Mouse (Mus musculus): ENCODE data around the gene Khnyn.

The Khnyn gene

GRCm38 (mm10) chr14:55884713-55885113 is at the start of gene Khnyn:
Gene Khnyn (plus strand): TSS chr14:55884947.
- peak; percentile 93 for DNase-seq

GRCm38 (mm10) chr14:55838312-55838711 is 46.4 kb upstream of the Khnyn start:
- DNase-seq: no peak

- no peak for DNase-seq
These were observed 46.0 kb upstream of the Khnyn start for GRCm38 (mm10) chr14:55838740-55839139.

- DNase-seq: no peak
These were observed 43.8 kb upstream of the Khnyn start for GRCm38 (mm10) chr14:55840853-55841366.

- DNase-seq: no peak
These were observed 42.0 kb upstream of the Khnyn start for GRCm38 (mm10) chr14:55842794-55843193.

GRCm38 (mm10) chr14:55845506-55846294 is 39.0 kb upstream of the Khnyn start:
- DNase-seq: no peak

GRCm38 (mm10) chr14:55850885-55851284 is 33.9 kb upstream of the Khnyn start:
- no peak for DNase-seq

- no peak for DNase-seq
These were observed 31.8 kb upstream of the Khnyn start for GRCm38 (mm10) chr14:55852646-55853551.

GRCm38 (mm10) chr14:55853621-55854285 is 31.0 kb upstream of the Khnyn start, which contains the start of gene Nynrin:
Gene Nynrin (plus strand): TSS chr14:55854010.
- DNase-seq: no peak

- DNase-seq: no peak
These were observed 30.2 kb upstream of the Khnyn start for GRCm38 (mm10) chr14:55854406-55855100.

- DNase-seq: no peak
These were observed 29.6 kb upstream of the Khnyn start for GRCm38 (mm10) chr14:55855101-55855561.

GRCm38 (mm10) chr14:55857588-55857987 is 27.2 kb upstream of the Khnyn start:
- no peak for DNase-seq

GRCm38 (mm10) chr14:55862186-55862585 is 22.6 kb upstream of the Khnyn start:
- DNase-seq: no peak

- DNase-seq: no peak
These were observed 21.8 kb upstream of the Khnyn start for GRCm38 (mm10) chr14:55862970-55863369.

GRCm38 (mm10) chr14:55863773-55864172 is 21.0 kb upstream of the Khnyn start:
- DNase-seq: no peak

GRCm38 (mm10) chr14:55866962-55867361 is 17.8 kb upstream of the Khnyn start:
- no peak for DNase-seq

- no peak for DNase-seq
These were observed 16.3 kb upstream of the Khnyn start for GRCm38 (mm10) chr14:55868230-55869026.

- no peak for DNase-seq
These were observed 15.2 kb upstream of the Khnyn start for GRCm38 (mm10) chr14:55869538-55869937.

GRCm38 (mm10) chr14:55872039-55872438 is 12.7 kb upstream of the Khnyn start:
- no peak for DNase-seq

GRCm38 (mm10) chr14:55872551-55872950 is 12.2 kb upstream of the Khnyn start:
- DNase-seq: no peak

- peak; percentile 52 for DNase-seq
These were observed 11.5 kb upstream of the Khnyn start for GRCm38 (mm10) chr14:55873242-55873713.

Measured in cerebellum, adult 11 months (tissue).